Mouse (Mus musculus) C2C12 (cell line): Measurements from ENCODE around the gene Fsip1.
A peak's percentile ranks its signal among the peaks of the same experiment; 100 is the strongest.

ENCODE experiments used
- CEBPB ChIP-seq: IDR thresholded peaks from one replicate; pipeline ENCODE4 v1.6.1; 2011; ENCODE audit warnings: low read depth, mild to moderate bottlenecking, control low read depth, moderate library complexity
- CTCF ChIP-seq: IDR thresholded peaks from one replicate; pipeline ENCODE4 v1.5.1; 2011; ENCODE audit not compliant: control insufficient read depth, insufficient read depth, insufficient read length
- FOSL1 ChIP-seq: IDR thresholded peaks from one replicate; pipeline ENCODE4 v1.8.0; 2011; ENCODE audit warnings: mild to moderate bottlenecking, low read length; ENCODE audit not compliant: poor library complexity, insufficient read depth, severe bottlenecking
- MAX ChIP-seq: IDR thresholded peaks from one replicate; pipeline ENCODE4 v1.6.1; 2011; ENCODE audit warnings: mild to moderate bottlenecking, control low read depth
- MYOD1 ChIP-seq: IDR thresholded peaks from one replicate; pipeline ENCODE4 v1.6.1; 2011; ENCODE audit warnings: low read depth; ENCODE audit not compliant: control insufficient read depth, insufficient read length
- MYOG ChIP-seq: IDR thresholded peaks from one replicate; pipeline ENCODE4 v1.6.1; 2011; ENCODE audit not compliant: control insufficient read depth, insufficient read length; ENCODE audit errors: extremely low read depth
- USF1 ChIP-seq: IDR thresholded peaks from one replicate; pipeline ENCODE4 v1.6.1; 2011; ENCODE audit warnings: low read depth, mild to moderate bottlenecking, control low read depth, moderate library complexity

- peak; percentile 50 for TF ChIP-seq CTCF
- no peak for TF ChIP-seq USF1
- TF ChIP-seq MAX: no peak
- TF ChIP-seq MYOG: no peak
- TF ChIP-seq MYOD1: no peak
- TF ChIP-seq CEBPB: no peak
- TF ChIP-seq FOSL1: no peak
Measured at GRCm38 (mm10) chr2:118263151-118263913, 6.6 kb upstream of the Fsip1 start.
